In genomic region chr10:118038465-118038864, GRCm38 (mm10) we compare ENCODE assay signal across 26 mouse cellular contexts.
DNase-seq lines count a peak whose midpoint lies in the region; ATAC-seq and TF ChIP-seq lines count a peak whose summit lies in the region.
"Had no signal": no experiment of that assay in that cellular context is flagged by ENCODE, and none has a peak within 500 bp of the region (broad histone marks: within the 10 kb centered on the region; RNA-seq: fewer than 3 reads in every experiment).

No protein-coding gene starts in this region.

- H3K79me2 ChIP-seq in heart, adult 2 months (replicated peaks; ENCODE audit: control insufficient read depth, insufficient read depth, low read length): no peaks in the 10 kb centered on the region
- no peaks in the 10 kb centered on the region for H3K79me2 ChIP-seq in MEL (ENCODE audit: control insufficient read depth, insufficient read depth, low read length, poor library complexity)

- no peak for TF ChIP-seq POLR2A in heart, adult 2 months (IDR thresholded peaks at IDR 0.05; ENCODE audit: insufficient read depth, low read depth, low read length)
- TF ChIP-seq POLR2A in MEL (IDR thresholded peaks at IDR 0.05; ENCODE audit: control insufficient read depth in 1 of 2, insufficient read depth in 1 of 2, low read depth in 1 of 2, low read length in 2 of 2, poor library complexity in 1 of 2): no peak

- no peak overlapping the region for H3K4me2 ChIP-seq in midbrain, embryonic 11.5 days
- no peak overlapping the region for H3K4me2 ChIP-seq in midbrain, embryonic 16.5 days (ENCODE audit: low read length)
- H3K4me2 ChIP-seq: embryonic facial prominence, embryonic 13.5 days; embryonic facial prominence, embryonic 15.5 days; forebrain, embryonic 12.5 days had no signal

- ATAC-seq in midbrain, embryonic 11.5 days (ENCODE audit: low FRiP score): no peak
- no peak for ATAC-seq in midbrain, embryonic 16.5 days
- ATAC-seq: CD4-positive, CD25-positive, alpha-beta regulatory T cell, adult 4 months; forebrain, embryonic 14.5 days; forebrain, embryonic 16.5 days had no signal

- H3K9me3 ChIP-seq in midbrain, embryonic 11.5 days (ENCODE audit: control insufficient read depth, low read length): no peaks in the 10 kb centered on the region
- H3K9me3 ChIP-seq in midbrain, embryonic 16.5 days (replicated peaks; ENCODE audit: control insufficient read depth, low read length, poor library complexity, severe bottlenecking): no peaks in the 10 kb centered on the region
- H3K9me3 ChIP-seq in MEL (replicated peaks; ENCODE audit: insufficient read depth, low read length): no peaks in the 10 kb centered on the region
- H3K9me3 ChIP-seq: embryonic facial prominence, embryonic 13.5 days; embryonic facial prominence, embryonic 15.5 days had no signal

- H3K27ac ChIP-seq in heart, adult 2 months: no peak overlapping the region
- no peak overlapping the region for H3K27ac ChIP-seq in midbrain, embryonic 11.5 days (ENCODE audit: low read depth, low read length)
- no peak overlapping the region for H3K27ac ChIP-seq in midbrain, embryonic 16.5 days (ENCODE audit: low read length)
- no peak overlapping the region for H3K27ac ChIP-seq in MEL (ENCODE audit: control insufficient read depth, low read depth, low read length)
- H3K27ac ChIP-seq: embryonic facial prominence, embryonic 13.5 days; embryonic facial prominence, embryonic 15.5 days; forebrain, embryonic 10.5 days; forebrain, embryonic 12.5 days had no signal

- TF ChIP-seq RAD21 in MEL (IDR thresholded peaks at IDR 0.05; ENCODE audit: low read depth, low read length): no peak

- H3K4me3 ChIP-seq in heart, adult 2 months: no peak overlapping the region
- H3K4me3 ChIP-seq in midbrain, embryonic 11.5 days (ENCODE audit: low read depth, low read length): no peak overlapping the region
- no peak overlapping the region for H3K4me3 ChIP-seq in midbrain, embryonic 16.5 days (ENCODE audit: low read depth, low read length)
- no peak overlapping the region for H3K4me3 ChIP-seq in MEL (ENCODE audit: control insufficient read depth in 1 of 2, insufficient read depth in 1 of 2, low read depth in 2 of 2, low read length in 2 of 2)
- H3K4me3 ChIP-seq: embryonic facial prominence, embryonic 13.5 days; embryonic facial prominence, embryonic 15.5 days; erythroblast, embryonic 14.5 days; forebrain, embryonic 10.5 days; forebrain, embryonic 12.5 days had no signal

- H3K4me1 ChIP-seq in heart, adult 2 months (ENCODE audit: control insufficient read depth, insufficient read depth, low read length): no peaks in the 10 kb centered on the region; the same call in 1 of the 2 replicates
- no peaks in the 10 kb centered on the region for H3K4me1 ChIP-seq in midbrain, embryonic 11.5 days (ENCODE audit: control insufficient read depth, insufficient read depth, low read length)
- no peaks in the 10 kb centered on the region for H3K4me1 ChIP-seq in midbrain, embryonic 16.5 days (ENCODE audit: control insufficient read depth, insufficient read depth, low read length)
- peaks cover 0 to 7% of the 10 kb centered on the region in 2 experiments; a peak in 1 of 4 replicates for H3K4me1 ChIP-seq in MEL (ENCODE audit: control insufficient read depth in 1 of 2, insufficient read depth in 2 of 2, low read length in 2 of 2)
- H3K4me1 ChIP-seq: embryonic facial prominence, embryonic 15.5 days; forebrain, embryonic 10.5 days; forebrain, embryonic 12.5 days had no signal

- H3K27me3 ChIP-seq in heart, adult 2 months (ENCODE audit: control insufficient read depth, insufficient read depth, low read length): no peaks in the 10 kb centered on the region
- no peaks in the 10 kb centered on the region for H3K27me3 ChIP-seq in midbrain, embryonic 11.5 days (ENCODE audit: control insufficient read depth, insufficient read depth, low read length)
- H3K27me3 ChIP-seq in midbrain, embryonic 16.5 days (ENCODE audit: control insufficient read depth, insufficient read depth, low read depth, low read length): no peaks in the 10 kb centered on the region
- H3K27me3 ChIP-seq in MEL (ENCODE audit: control insufficient read depth in 1 of 2, insufficient read depth in 2 of 2, low read length in 2 of 2): no peaks in the 10 kb centered on the region
- H3K27me3 ChIP-seq: CH12.LX; embryonic facial prominence, embryonic 13.5 days; embryonic facial prominence, embryonic 15.5 days; forebrain, embryonic 12.5 days had no signal

- no peak for TF ChIP-seq EP300 in heart, adult 2 months (IDR thresholded peaks at IDR 0.05; ENCODE audit: insufficient read depth, low read depth, low read length)
- TF ChIP-seq EP300 in MEL (IDR thresholded peaks at IDR 0.05; ENCODE audit: low read depth in 1 of 2, low read length in 2 of 2): peak in 1 of 2 experiments; percentile 36; a peak in 1 of 4 replicates

- 89% methylated on average over 10 of the region's 10 CpGs for WGBS in heart, adult 2 months
- WGBS in midbrain, embryonic 11.5 days: 96% methylated on average over 10 of the region's 10 CpGs
- whole genome bisulfite sequencing in midbrain, embryonic 16.5 days: 95% methylated on average over 10 of the region's 10 CpGs

- intact Hi-C loops in heart, adult 2 months (cut with DNase I): no loop called here

- no peak overlapping the region for H3K9ac ChIP-seq in heart, adult 2 months (ENCODE audit: low read depth, low read length)
- H3K9ac ChIP-seq in midbrain, embryonic 11.5 days (ENCODE audit: low read length): no peak overlapping the region
- H3K9ac ChIP-seq in midbrain, embryonic 16.5 days (ENCODE audit: low read depth, low read length): no peak overlapping the region
- no peak overlapping the region for H3K9ac ChIP-seq in MEL (ENCODE audit: control insufficient read depth, low read depth, low read length, poor library complexity, severe bottlenecking)
- H3K9ac ChIP-seq: embryonic facial prominence, embryonic 13.5 days; embryonic facial prominence, embryonic 15.5 days; forebrain, embryonic 12.5 days had no signal

- no peak for TF ChIP-seq CTCF in heart, adult 2 months (IDR thresholded peaks at IDR 0.05)
- no peak for TF ChIP-seq CTCF in MEL (IDR thresholded peaks at IDR 0.05 in 2 of 3, conservative IDR thresholded peaks at IDR 0.05 in 1 of 3; ENCODE audit: control insufficient read depth in 1 of 3, insufficient read depth in 1 of 3, low read depth in 2 of 3, low read length in 3 of 3, poor library complexity in 1 of 3, severe bottlenecking in 1 of 3)

- peak; percentile 57 for DNase-seq in heart, adult 11 months
- no peak for DNase-seq in heart, adult 2 months
- DNase-seq in midbrain, embryonic 11.5 days (ENCODE audit: low spot score, missing footprints): peak; percentile 49
- peak; percentile 46 for DNase-seq in MEL (ENCODE audit: low read depth, low spot score)
- DNase-seq in layer of hippocampus, adult 11-12 months (ENCODE audit: low spot score): no peak
- DNase-seq: adrenal gland, adult 2 months; adrenal gland, postnatal 10 days; adrenal gland, postnatal 25 days; cerebellum, adult 11 months; cerebellum, adult 18-20 months; cerebellum, adult 8-10 months; cerebellum, adult 9-11 months; cerebellum, postnatal 14 days; cerebellum, postnatal 36 days; embryo, embryonic 11 days had no signal

- H3K36me3 ChIP-seq in heart, adult 2 months (ENCODE audit: control insufficient read depth, insufficient read depth, low read length): no peaks in the 10 kb centered on the region
- no peaks in the 10 kb centered on the region for H3K36me3 ChIP-seq in midbrain, embryonic 11.5 days (ENCODE audit: control insufficient read depth, insufficient read depth, low read length)
- no peaks in the 10 kb centered on the region for H3K36me3 ChIP-seq in midbrain, embryonic 16.5 days (ENCODE audit: control insufficient read depth, insufficient read depth, low read length)
- H3K36me3 ChIP-seq in MEL (ENCODE audit: control insufficient read depth in 1 of 2, insufficient read depth in 2 of 2, low read length in 2 of 2): peaks cover 0 to 2% of the 10 kb centered on the region in 2 experiments; a peak in 1 of 4 replicates
- H3K36me3 ChIP-seq: embryonic facial prominence, embryonic 13.5 days; embryonic facial prominence, embryonic 15.5 days; forebrain, embryonic 10.5 days; forebrain, embryonic 12.5 days; G1E had no signal

TF ChIP-seq in MEL, 35 proteins besides CTCF, POLR2A, EP300 and RAD21:
- peak; percentile 73 for TF ChIP-seq GATA1 (IDR thresholded peaks at IDR 0.05; ENCODE audit: low read depth, low read length)
- no peak for TF ChIP-seq USF2 (IDR thresholded peaks at IDR 0.05; ENCODE audit: borderline replicate concordance in 1 of 2, insufficient read depth in 1 of 2, low read depth in 1 of 2, low read length in 2 of 2)
- TF ChIP-seq RCOR1 (IDR thresholded peaks at IDR 0.05; ENCODE audit: low read depth, low read length): peak; percentile 83
TF ChIP-seq in MEL: peak in this region for 2.

Comparison
In these comparisons a context has a peak if more than half of its experiments do, and no peak if none do; other contexts are left out.
1. DNase-seq: peak in heart, adult 11 months (single experiment), midbrain, embryonic 11.5 days (single experiment) and MEL (single experiment); none in heart, adult 2 months (0 of 2) and layer of hippocampus, adult 11-12 months (single experiment).